Mouse (Mus musculus): ENCODE data around the gene Peg10. TPM values are rescaled to one million over a fixed set of nuclear protein-coding genes. Genes with fewer than 3 reads are reported as not detected.

The Peg10 gene
- polyA plus RNA-seq, 2 experiments = 3.0 to 13.0 TPM

DNA sequence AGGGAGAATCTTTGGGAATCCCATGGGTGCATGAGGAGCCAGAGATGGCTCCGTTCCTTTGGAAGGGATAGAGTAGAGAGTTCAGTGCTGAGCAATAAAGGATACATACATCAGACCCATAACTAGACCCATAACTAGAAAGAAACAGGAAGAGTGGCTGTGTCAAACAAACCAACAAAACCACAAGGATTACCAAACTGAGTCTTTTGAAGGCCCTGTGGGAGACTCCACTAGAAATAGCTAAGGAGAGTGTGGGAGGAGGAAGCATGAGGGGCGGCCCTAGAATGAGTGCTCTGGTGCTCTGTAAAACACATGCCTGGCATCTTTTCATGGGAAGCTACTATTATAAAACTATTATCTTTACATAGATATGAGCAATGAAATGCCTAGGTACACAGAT lies 18.8 kb upstream of the Peg10 start:
- no peak overlapping the region for H3K27ac ChIP-seq
- DNase-seq (ENCODE audit: low read depth in 3 of 3, low spot score in 3 of 3) = no peak
- H3K27me3 ChIP-seq (ENCODE audit: control insufficient read depth, insufficient read depth, low read length) = no peaks in the 10 kb centered on the region
- H3K4me1 ChIP-seq (replicated peaks; ENCODE audit: control insufficient read depth in 2 of 2, insufficient read depth in 2 of 2, low read length in 1 of 2) = no peaks in the 10 kb centered on the region
- H3K4me2 ChIP-seq (ENCODE audit: low read depth) = no peak overlapping the region
- TF ChIP-seq EP300 (IDR thresholded peaks at IDR 0.05; ENCODE audit: low read depth) = no peak
- TF ChIP-seq CTCF (IDR thresholded peaks at IDR 0.05; ENCODE audit: low read depth) = no peak
- whole genome bisulfite sequencing (ENCODE audit: insufficient replicate concordance) = 39% methylated on average over 2 of the region's 2 CpGs
- ATAC-seq (ENCODE audit: insufficient read depth) = no peak
- H3K9me3 ChIP-seq (ENCODE audit: control insufficient read depth, low read length) = no peaks in the 10 kb centered on the region
- H3K36me3 ChIP-seq (replicated peaks; ENCODE audit: control insufficient read depth, insufficient read depth, low read depth) = no peaks in the 10 kb centered on the region
- no peak overlapping the region for H3K9ac ChIP-seq (replicated peaks)
- no peak overlapping the region for H3K4me3 ChIP-seq (ENCODE audit: insufficient read depth in 1 of 2, low read depth in 2 of 2, low read length in 2 of 2)

DNA sequence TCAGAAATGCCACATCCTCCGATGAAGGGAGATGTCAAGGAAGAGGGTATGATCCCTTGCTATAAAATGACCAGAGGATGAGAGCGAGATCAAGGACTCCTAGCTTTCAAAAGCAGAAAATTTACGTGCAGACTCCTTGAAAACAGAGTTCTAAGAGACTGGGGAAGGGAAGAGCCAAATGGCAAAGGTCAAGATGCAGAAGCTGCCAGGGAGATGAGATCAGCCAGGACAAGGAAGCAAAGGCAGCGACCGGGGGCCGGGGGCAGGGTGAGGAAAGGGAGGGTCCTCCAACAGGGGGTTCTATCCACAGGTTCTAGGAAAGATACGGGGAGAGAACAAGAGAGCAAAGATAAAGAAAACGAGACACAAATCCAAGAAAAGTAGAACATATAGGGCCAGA lies 15.4 kb upstream of the Peg10 start:
- 37% methylated on average over 8 of the region's 8 CpGs for WGBS (ENCODE audit: insufficient replicate concordance)
- H3K27me3 ChIP-seq (ENCODE audit: control insufficient read depth, insufficient read depth, low read length) = no peaks in the 10 kb centered on the region
- H3K4me1 ChIP-seq (replicated peaks; ENCODE audit: control insufficient read depth in 2 of 2, insufficient read depth in 2 of 2, low read length in 1 of 2) = no peaks in the 10 kb centered on the region
- no peak overlapping the region for H3K27ac ChIP-seq
- no peak overlapping the region for H3K4me2 ChIP-seq (ENCODE audit: low read depth)
- H3K4me3 ChIP-seq (ENCODE audit: insufficient read depth in 1 of 2, low read depth in 2 of 2, low read length in 2 of 2) = no peak overlapping the region
- H3K9ac ChIP-seq (replicated peaks) = no peak overlapping the region
- no peak for TF ChIP-seq CTCF (IDR thresholded peaks at IDR 0.05; ENCODE audit: low read depth)
- TF ChIP-seq EP300 (IDR thresholded peaks at IDR 0.05; ENCODE audit: low read depth) = no peak
- ATAC-seq (ENCODE audit: insufficient read depth) = no peak
- no peaks in the 10 kb centered on the region for H3K36me3 ChIP-seq (replicated peaks; ENCODE audit: control insufficient read depth, insufficient read depth, low read depth)
- H3K9me3 ChIP-seq (ENCODE audit: control insufficient read depth, low read length) = no peaks in the 10 kb centered on the region
- DNase-seq (ENCODE audit: low read depth in 3 of 3, low spot score in 3 of 3) = no peak

DNA sequence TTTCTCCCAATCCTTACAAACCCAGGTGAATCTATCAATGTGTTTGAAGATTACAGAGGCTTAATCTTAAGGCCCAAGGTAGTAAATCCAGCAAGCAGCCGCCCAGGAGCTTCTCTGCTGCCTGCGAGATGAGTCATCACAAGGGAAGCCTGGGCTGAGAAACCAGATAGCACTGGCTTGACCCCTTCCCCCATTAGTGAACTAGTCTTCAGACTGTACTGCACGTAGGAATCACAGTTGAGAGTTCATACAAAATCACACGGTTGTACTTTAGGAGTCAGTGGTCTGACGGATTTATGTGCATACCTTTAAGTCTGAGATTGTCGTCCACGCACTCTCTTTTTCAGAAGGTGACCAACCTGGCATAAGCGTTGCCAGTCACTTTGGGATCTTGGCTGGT lies 13.9 kb upstream of the Peg10 start:
- no peak for DNase-seq (ENCODE audit: low read depth in 3 of 3, low spot score in 3 of 3)

DNA sequence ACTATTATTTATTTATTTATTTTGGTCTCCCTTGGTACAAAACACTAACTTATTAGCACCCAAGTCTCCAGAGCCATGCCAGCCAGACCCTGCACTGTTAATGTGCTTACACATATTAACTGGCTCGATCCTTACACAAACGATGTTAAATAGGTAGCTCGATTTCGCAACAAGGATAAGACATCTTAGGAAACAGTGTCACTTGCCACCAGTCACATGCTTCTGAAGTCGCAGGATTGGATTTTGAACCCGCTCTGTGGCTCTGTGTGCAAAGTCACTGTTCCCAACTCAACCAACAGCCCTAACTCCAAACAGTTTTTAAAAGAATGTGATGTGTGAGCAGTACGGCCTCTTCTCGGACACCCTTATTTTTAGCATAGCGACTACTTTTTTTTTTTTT lies 10.7 kb upstream of the Peg10 start:
- H3K9ac ChIP-seq (replicated peaks) = no peak overlapping the region
- H3K4me1 ChIP-seq (replicated peaks; ENCODE audit: control insufficient read depth in 2 of 2, insufficient read depth in 2 of 2, low read length in 1 of 2) = no peaks in the 10 kb centered on the region
- no peak for DNase-seq (ENCODE audit: low read depth in 3 of 3, low spot score in 3 of 3)
- no peak overlapping the region for H3K4me2 ChIP-seq (ENCODE audit: low read depth)
- no peak for ATAC-seq (ENCODE audit: insufficient read depth)
- no peak overlapping the region for H3K4me3 ChIP-seq (ENCODE audit: insufficient read depth in 1 of 2, low read depth in 2 of 2, low read length in 2 of 2)
- no peak for TF ChIP-seq EP300 (IDR thresholded peaks at IDR 0.05; ENCODE audit: low read depth)
- TF ChIP-seq CTCF (IDR thresholded peaks at IDR 0.05; ENCODE audit: low read depth) = no peak
- WGBS (ENCODE audit: insufficient replicate concordance) = 61% methylated on average over 9 of the region's 9 CpGs
- H3K36me3 ChIP-seq (replicated peaks; ENCODE audit: control insufficient read depth, insufficient read depth, low read depth) = no peaks in the 10 kb centered on the region
- H3K9me3 ChIP-seq (ENCODE audit: control insufficient read depth, low read length) = no peaks in the 10 kb centered on the region
- H3K27me3 ChIP-seq (ENCODE audit: control insufficient read depth, insufficient read depth, low read length) = no peaks in the 10 kb centered on the region
- H3K27ac ChIP-seq = no peak overlapping the region

More for the DNA sequence above, 13.9 kb upstream of the Peg10 start:
- H3K4me2 ChIP-seq (ENCODE audit: low read depth) = no peak overlapping the region
- H3K9me3 ChIP-seq (ENCODE audit: control insufficient read depth, low read length) = no peaks in the 10 kb centered on the region
- no peak for TF ChIP-seq CTCF (IDR thresholded peaks at IDR 0.05; ENCODE audit: low read depth)
- TF ChIP-seq EP300 (IDR thresholded peaks at IDR 0.05; ENCODE audit: low read depth) = no peak
- 29% methylated on average over 8 of the region's 8 CpGs for WGBS (ENCODE audit: insufficient replicate concordance)
- no peak overlapping the region for H3K9ac ChIP-seq (replicated peaks)
- H3K4me3 ChIP-seq (ENCODE audit: insufficient read depth in 1 of 2, low read depth in 2 of 2, low read length in 2 of 2) = no peak overlapping the region
- H3K27me3 ChIP-seq (ENCODE audit: control insufficient read depth, insufficient read depth, low read length) = no peaks in the 10 kb centered on the region
- no peaks in the 10 kb centered on the region for H3K4me1 ChIP-seq (replicated peaks; ENCODE audit: control insufficient read depth in 2 of 2, insufficient read depth in 2 of 2, low read length in 1 of 2)
- H3K36me3 ChIP-seq (replicated peaks; ENCODE audit: control insufficient read depth, insufficient read depth, low read depth) = no peaks in the 10 kb centered on the region
- H3K27ac ChIP-seq = no peak overlapping the region
- ATAC-seq (ENCODE audit: insufficient read depth) = no peak

DNA sequence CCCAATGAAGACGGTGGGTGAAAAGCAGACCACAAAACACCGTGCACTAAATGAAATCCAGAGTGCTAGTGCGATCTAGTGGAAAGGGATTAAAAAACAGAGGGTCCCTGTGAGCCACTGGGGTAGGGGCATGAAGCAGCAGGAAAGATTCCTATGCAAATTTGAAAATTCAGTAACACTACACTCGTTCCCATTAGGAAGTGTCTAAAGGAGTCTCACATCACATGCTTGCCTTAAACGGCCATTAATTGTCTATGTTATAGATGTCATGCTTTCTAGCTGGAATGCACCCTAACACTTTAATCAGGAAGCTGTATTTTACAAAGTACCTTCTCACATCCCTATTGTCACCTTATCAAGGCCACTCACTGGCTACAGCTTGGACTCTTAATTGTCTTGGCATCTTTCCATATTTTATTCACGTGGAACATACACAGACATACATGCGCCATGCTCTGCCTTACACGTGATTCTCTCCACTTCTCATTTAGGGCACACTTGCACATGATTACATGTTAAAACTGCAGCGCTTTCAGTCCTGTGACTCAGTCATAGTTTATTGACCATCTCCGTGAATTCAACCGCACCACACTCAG lies 9.0 kb upstream of the Peg10 start:
- Histone ChIP-seq H3K4me3 (ENCODE audit: insufficient read depth in 1 of 2, low read depth in 2 of 2, low read length in 2 of 2) (no peak overlapping the region), H3K27ac (no peak overlapping the region), H3K4me1 (replicated peaks; ENCODE audit: control insufficient read depth in 2 of 2, insufficient read depth in 2 of 2, low read length in 1 of 2) (no peaks in the 10 kb centered on the region), H3K27me3 (ENCODE audit: control insufficient read depth, insufficient read depth, low read length) (no peaks in the 10 kb centered on the region), H3K9ac (replicated peaks) (no peak overlapping the region), H3K36me3 (replicated peaks; ENCODE audit: control insufficient read depth, insufficient read depth, low read depth) (no peaks in the 10 kb centered on the region), H3K4me2 (ENCODE audit: low read depth) (no peak overlapping the region), H3K9me3 (ENCODE audit: control insufficient read depth, low read length) (no peaks in the 10 kb centered on the region)
- no peak for TF ChIP-seq CTCF (IDR thresholded peaks at IDR 0.05; ENCODE audit: low read depth)
- TF ChIP-seq EP300 (IDR thresholded peaks at IDR 0.05; ENCODE audit: low read depth) = no peak
- DNase-seq (ENCODE audit: low read depth in 3 of 3, low spot score in 3 of 3) = no peak
- ATAC-seq (ENCODE audit: insufficient read depth) = no peak
- 54% methylated on average over 11 of the region's 11 CpGs for WGBS (ENCODE audit: insufficient replicate concordance)
